Mouse (Mus musculus) layer of hippocampus, adult 9-11 months (tissue): ENCODE results near the gene Mapk9.

Source experiments
- DNase-seq: peaks from one replicate; pipeline ENCODE4 v3.0.0; 2022

Mapk9 gene

GRCm38 (mm10) chr11:49900043-49900442, 53.5 kb downstream of the Mapk9 start:
- DNase-seq = no peak

GRCm38 (mm10) chr11:49900962-49901658, 54.6 kb downstream of the Mapk9 start:
- no peak for DNase-seq

- peak; percentile 29 for DNase-seq
Measured at GRCm38 (mm10) chr11:49901659-49902458, 55.3 kb downstream of the Mapk9 start, which contains the start of gene Rasgef1c. TSS of gene Rasgef1c (plus strand) at chr11:49901835.

- peak; percentile 28 for DNase-seq
Measured at GRCm38 (mm10) chr11:49903333-49903732, 56.8 kb downstream of the Mapk9 start.

GRCm38 (mm10) chr11:49918521-49919180, 72.1 kb downstream of the Mapk9 start:
- no peak for DNase-seq

GRCm38 (mm10) chr11:49919304-49919703, 72.8 kb downstream of the Mapk9 start:
- DNase-seq = no peak

GRCm38 (mm10) chr11:49923539-49923938, 77.0 kb downstream of the Mapk9 start:
- DNase-seq = no peak

- DNase-seq = no peak
Measured at GRCm38 (mm10) chr11:49926183-49926582, 79.6 kb downstream of the Mapk9 start.

GRCm38 (mm10) chr11:49927169-49927568, 80.6 kb downstream of the Mapk9 start:
- no peak for DNase-seq

GRCm38 (mm10) chr11:49927670-49928069, 81.1 kb downstream of the Mapk9 start:
- no peak for DNase-seq

GRCm38 (mm10) chr11:49931037-49931625, 84.6 kb downstream of the Mapk9 start:
- peak; percentile 30 for DNase-seq

GRCm38 (mm10) chr11:49931853-49932252, 85.3 kb downstream of the Mapk9 start:
- DNase-seq = no peak

- no peak for DNase-seq
Measured at GRCm38 (mm10) chr11:49933811-49934210, 87.3 kb downstream of the Mapk9 start.

- DNase-seq = peak; percentile 45
Measured at GRCm38 (mm10) chr11:49934322-49934721, 87.8 kb downstream of the Mapk9 start.
